24 mouse cellular contexts compared by ENCODE assay signal in the genomic region with DNA sequence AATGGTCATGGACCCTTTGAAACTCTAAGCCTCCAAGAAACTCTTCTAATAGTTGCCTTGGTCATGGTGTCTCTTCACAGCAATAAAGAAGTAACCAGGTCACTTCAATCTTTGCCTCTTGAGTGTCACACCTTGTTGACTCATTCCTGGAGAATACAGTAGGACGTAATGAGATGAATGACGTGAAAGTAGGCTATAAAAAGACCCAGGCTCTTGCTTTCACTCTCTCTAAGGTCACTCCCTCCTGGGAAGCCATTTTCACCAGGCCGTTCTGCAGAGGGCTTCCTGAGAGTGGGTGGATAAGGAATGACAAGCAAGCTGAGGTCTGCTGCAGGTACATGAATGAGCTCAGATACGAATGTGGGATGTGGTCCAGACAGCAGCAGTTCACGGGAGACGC. TPM values are rescaled to one million over a fixed set of nuclear protein-coding genes. Genes with fewer than 3 reads are reported as not detected.
DNase-seq lines count a peak whose midpoint lies in the region; ATAC-seq and TF ChIP-seq lines count a peak whose summit lies in the region.
"Had no signal": no experiment of that assay in that cellular context is flagged by ENCODE, and none has a peak within 500 bp of the region (broad histone marks: within the 10 kb centered on the region; RNA-seq: fewer than 3 reads in every experiment).

No protein-coding gene starts in this region.

- dilution Hi-C loops in CH12.LX (cut with MboI; ENCODE audit: extremely low pct_ligation_motif_present, extremely low pct_unique_long_range_greater_than_20kb, low sequenced_read_pairs), result no loop called here

- no peak for TF ChIP-seq EP300 in CH12.LX (IDR thresholded peaks at IDR 0.05; ENCODE audit: low read length)

- H3K4me3 ChIP-seq in kidney, adult 2 months (ENCODE audit: insufficient read depth, low read depth, low read length), result no peak overlapping the region
- no peak overlapping the region for H3K4me3 ChIP-seq in CH12.LX (replicated peaks in 1 of 3; ENCODE audit: low read depth in 2 of 3, low read length in 2 of 3, poor library complexity in 1 of 3)
- H3K4me3 ChIP-seq in intestine, embryonic 15.5 days (replicated peaks), result no peak overlapping the region
- H3K4me3 ChIP-seq in hindbrain, embryonic 16.5 days (ENCODE audit: low read length), result no peak overlapping the region
- H3K4me3 ChIP-seq: forebrain, embryonic 15.5 days had no signal

- intact Hi-C loops in left cerebral cortex, postnatal 36 days (cut with DNase I), result no loop called here

- DNase-seq in kidney, adult 2 months, result no peak
- no peak for DNase-seq in kidney, adult 11 months
- peak; percentile 29 for DNase-seq in CH12.LX (ENCODE audit: extremely low read depth)
- DNase-seq in ES-CJ7 (ENCODE audit: low read depth, low spot score), result peak; percentile 19
- no peak for DNase-seq in left cerebral cortex, postnatal 36 days (ENCODE audit: low spot score in 2 of 2)
- no peak for DNase-seq in cerebellum, adult 11-12 months
- DNase-seq: adrenal gland, adult 8-10 months; cerebellum, adult 9-11 months; gastrocnemius, postnatal 36 days; lung, adult 18-20 months; lung, postnatal 36 days; midbrain, embryonic 14.5 days had no signal

- TF ChIP-seq RAD21 in CH12.LX (IDR thresholded peaks at IDR 0.05; ENCODE audit: low read depth, low read length), result no peak

- ATAC-seq in intestine, embryonic 15.5 days, result peak; percentile 50; the same call in 1 of the 2 replicates
- ATAC-seq in hindbrain, embryonic 16.5 days, result no peak
- ATAC-seq: forebrain, embryonic 15.5 days had no signal

- peaks cover 28% of the 10 kb centered on the region for H3K4me1 ChIP-seq in kidney, adult 2 months (ENCODE audit: control insufficient read depth, insufficient read depth, low read length)
- H3K4me1 ChIP-seq in CH12.LX (ENCODE audit: control insufficient read depth in 1 of 2, insufficient read depth in 2 of 2), result peaks cover 3 to 8% of the 10 kb centered on the region in 2 experiments; a peak in 2 of 4 replicates
- peaks cover 13% of the 10 kb centered on the region for H3K4me1 ChIP-seq in intestine, embryonic 15.5 days (replicated peaks)
- no peaks in the 10 kb centered on the region for H3K4me1 ChIP-seq in hindbrain, embryonic 16.5 days (ENCODE audit: control insufficient read depth, insufficient read depth, low read depth, low read length)
- H3K4me1 ChIP-seq: forebrain, embryonic 15.5 days had no signal

- H3K9me3 ChIP-seq in CH12.LX (replicated peaks; ENCODE audit: low read length), result peaks cover 2% of the 10 kb centered on the region
- H3K9me3 ChIP-seq in intestine, embryonic 15.5 days, result no peaks in the 10 kb centered on the region
- H3K9me3 ChIP-seq in hindbrain, embryonic 16.5 days (ENCODE audit: control insufficient read depth, low read length), result no peaks in the 10 kb centered on the region
- H3K9me3 ChIP-seq: forebrain, embryonic 15.5 days had no signal

- H3K27ac ChIP-seq in kidney, adult 2 months (ENCODE audit: insufficient read depth, low read depth, low read length), result peak overlapping the region; percentile 62; the same call in 1 of the 2 replicates
- H3K27ac ChIP-seq in CH12.LX (ENCODE audit: insufficient read depth, low read depth), result no peak overlapping the region
- H3K27ac ChIP-seq in intestine, embryonic 15.5 days, result 0 out of 2 replicates have a peak overlapping the region, but pooled peaks have one; percentile 9
- H3K27ac ChIP-seq in hindbrain, embryonic 16.5 days (ENCODE audit: low read depth, low read length), result no peak overlapping the region
- H3K27ac ChIP-seq: forebrain, embryonic 15.5 days had no signal

- 49% methylated on average over 6 of the region's 6 CpGs for WGBS in kidney, adult 2 months
- WGBS in intestine, embryonic 15.5 days, result 56% methylated on average over 6 of the region's 6 CpGs
- WGBS in hindbrain, embryonic 16.5 days, result 82% methylated on average over 6 of the region's 6 CpGs

- no peak overlapping the region for H3K9ac ChIP-seq in CH12.LX (ENCODE audit: insufficient read depth, low read depth)
- no peak overlapping the region for H3K9ac ChIP-seq in intestine, embryonic 15.5 days
- H3K9ac ChIP-seq in hindbrain, embryonic 16.5 days (ENCODE audit: low read depth, low read length), result no peak overlapping the region
- H3K9ac ChIP-seq: forebrain, embryonic 15.5 days had no signal

- no peak for TF ChIP-seq CTCF in kidney, adult 2 months (conservative IDR thresholded peaks at IDR 0.05; ENCODE audit: insufficient read depth, insufficient read length, low read depth, low read length)
- TF ChIP-seq CTCF in CH12.LX (conservative IDR thresholded peaks at IDR 0.05 in 1 of 2, IDR thresholded peaks at IDR 0.05 in 1 of 2; ENCODE audit: low read depth in 2 of 2, low read length in 2 of 2), result no peak

- H3K79me2 ChIP-seq in CH12.LX (replicated peaks; ENCODE audit: control insufficient read depth, extremely low read depth, insufficient read depth, poor library complexity, severe bottlenecking), result no peaks in the 10 kb centered on the region

- no peaks in the 10 kb centered on the region for H3K36me3 ChIP-seq in kidney, adult 2 months (ENCODE audit: control insufficient read depth, insufficient read depth, low read length)
- H3K36me3 ChIP-seq in CH12.LX (replicated peaks in 1 of 2; ENCODE audit: control insufficient read depth in 1 of 2, insufficient read depth in 1 of 2, low read length in 1 of 2), result no peaks in the 10 kb centered on the region
- H3K36me3 ChIP-seq in intestine, embryonic 15.5 days, result peaks cover 3% of the 10 kb centered on the region; the same call in 1 of the 2 replicates
- H3K36me3 ChIP-seq in hindbrain, embryonic 16.5 days (ENCODE audit: control insufficient read depth, insufficient read depth, low read length), result 0 out of 2 replicates have a peak, but pooled peaks cover 2% of the 10 kb centered on the region
- H3K36me3 ChIP-seq: forebrain, embryonic 15.5 days had no signal

- peak overlapping the region; percentile 49; the same call in 1 of the 2 replicates for H3K4me2 ChIP-seq in CH12.LX (ENCODE audit: insufficient read depth, low read depth, poor library complexity, severe bottlenecking)
- no peak overlapping the region for H3K4me2 ChIP-seq in intestine, embryonic 15.5 days (replicated peaks)
- no peak overlapping the region for H3K4me2 ChIP-seq in hindbrain, embryonic 16.5 days (ENCODE audit: low read length)
- H3K4me2 ChIP-seq: forebrain, embryonic 15.5 days; liver, embryonic 11.5 days had no signal

- TF ChIP-seq POLR2A in kidney, adult 2 months (IDR thresholded peaks at IDR 0.05; ENCODE audit: low read depth, low read length), result no peak
- no peak for TF ChIP-seq POLR2A in CH12.LX (IDR thresholded peaks at IDR 0.05; ENCODE audit: low read depth, low read length)

- H3K27me3 ChIP-seq in kidney, adult 2 months (replicated peaks; ENCODE audit: control insufficient read depth, insufficient read depth, low read length), result no peaks in the 10 kb centered on the region
- H3K27me3 ChIP-seq in CH12.LX (replicated peaks), result no peaks in the 10 kb centered on the region
- no peaks in the 10 kb centered on the region for H3K27me3 ChIP-seq in intestine, embryonic 15.5 days (replicated peaks)
- no peaks in the 10 kb centered on the region for H3K27me3 ChIP-seq in hindbrain, embryonic 16.5 days (replicated peaks; ENCODE audit: control insufficient read depth, insufficient read depth, low read length)
- H3K27me3 ChIP-seq: forebrain, embryonic 15.5 days had no signal

- in situ Hi-C loops in CH12.LX (cut with MboI; ENCODE audit: low pct_ligation_motif_present, low pct_unique_long_range_greater_than_20kb, low sequenced_read_pairs), result no loop called here

TF ChIP-seq in CH12.LX, 34 proteins besides CTCF, POLR2A, EP300 and RAD21 (continues in another document):
- TF ChIP-seq RCOR1 (conservative IDR thresholded peaks at IDR 0.05; ENCODE audit: low read depth, low read length) (no peak), HCFC1 (IDR thresholded peaks at IDR 0.05; ENCODE audit: low read depth, low read length) (no peak), TCF12 (IDR thresholded peaks at IDR 0.05; ENCODE audit: low read depth, low read length) (no peak), E2F4 (IDR thresholded peaks at IDR 0.05; ENCODE audit: insufficient replicate concordance, low read depth, low read length) (no peak), JUND (conservative IDR thresholded peaks at IDR 0.05; ENCODE audit: low read depth, low read length) (peak; percentile 68; the same call in 1 of the 2 replicates), MAZ (IDR thresholded peaks at IDR 0.05; ENCODE audit: low read depth, low read length) (no peak), UBTF (IDR thresholded peaks at IDR 0.05; ENCODE audit: low read depth, low read length) (no peak), MEF2A (IDR thresholded peaks at IDR 0.05; ENCODE audit: borderline replicate concordance, low read depth, low read length) (peak; percentile 89), ZMIZ1 (IDR thresholded peaks at IDR 0.05; ENCODE audit: low read depth, low read length) (no peak), PAX5 (IDR thresholded peaks at IDR 0.05; ENCODE audit: low read length) (no peak), SMC3 (IDR thresholded peaks at IDR 0.05; ENCODE audit: low read depth, low read length) (no peak), NELFE (IDR thresholded peaks at IDR 0.05; ENCODE audit: low read depth, low read length) (no peak), USF2 (conservative IDR thresholded peaks at IDR 0.05; ENCODE audit: low read depth, low read length) (no peak), ETS1 (conservative IDR thresholded peaks at IDR 0.05; ENCODE audit: low read depth, low read length) (no peak), JUN (IDR thresholded peaks at IDR 0.05; ENCODE audit: insufficient read depth, low read depth, low read length) (peak; percentile 67), ELF1 (IDR thresholded peaks at IDR 0.05; ENCODE audit: low read depth, low read length) (no peak), CHD1 (IDR thresholded peaks at IDR 0.05; ENCODE audit: low read depth, low read length) (no peak), MAX (IDR thresholded peaks at IDR 0.05; ENCODE audit: low read length) (no peak)

RNA-seq across cellular contexts. Expression of gene Prss48, which starts 9.1 kb away (rescaled TPM):
- not detected in 2 replicates for polyA plus RNA-seq in kidney, adult 2 months (2012; rRNA removed)
- total RNA-seq in CH12.LX (2012; rRNA removed), result not detected in 2 replicates
- total RNA-seq in CH12.LX (2014; rRNA removed), result not detected in 2 replicates
- not detected in 2 replicates for polyA plus RNA-seq in CH12.LX (2012; ENCODE audit: insufficient read length, low read depth)
- 0.15 and 0.47 TPM in 2 replicates for polyA plus RNA-seq in intestine, embryonic 15.5 days (2015; fragmentation: Nextera tagmentation; extraction: Ambion mirVana)
- not detected for total RNA-seq in left cerebral cortex, postnatal 36 days (2021)
- polyA plus RNA-seq in hindbrain, embryonic 16.5 days (2015; fragmentation: Nextera tagmentation; extraction: Ambion mirVana), result not detected in 2 replicates
- total RNA-seq: adrenal gland, adult 8-10 months; common myeloid progenitor, adult 5-6 weeks; gastrocnemius, postnatal 36 days; heart, adult 8-10 months; layer of hippocampus, adult 18-20 months; layer of hippocampus, postnatal 25 days; megakaryocyte-erythroid progenitor cell, adult 5-6 weeks had no signal
- polyA plus RNA-seq: forebrain, embryonic 15.5 days; heart, embryonic 16.5 days; midbrain, embryonic 14.5 days; neural tube, embryonic 11.5 days; urinary bladder, adult 2 months had no signal

RNA-seq across cellular contexts. Expression of gene Sh3d19, which starts 40.5 kb away (rescaled TPM):
- 44.2 and 60.5 TPM in 2 replicates for polyA plus RNA-seq in kidney, adult 2 months (2012; rRNA removed)
- 0.63 and 0.76 TPM in 2 replicates for total RNA-seq in CH12.LX (2012; rRNA removed)
- 0.16 TPM in 2 replicates for total RNA-seq in CH12.LX (2014; rRNA removed)
- 0.33 and 0.42 TPM in 2 replicates for polyA plus RNA-seq in CH12.LX (2012; ENCODE audit: insufficient read length, low read depth)
- polyA plus RNA-seq in intestine, embryonic 15.5 days (2015; fragmentation: Nextera tagmentation; extraction: Ambion mirVana), result 41.6 and 43.6 TPM in 2 replicates
- total RNA-seq in left cerebral cortex, postnatal 36 days (2021), result 10 to 100 TPM; 17.1 to 17.3 TPM
- polyA plus RNA-seq in hindbrain, embryonic 16.5 days (2015; fragmentation: Nextera tagmentation; extraction: Ambion mirVana), result 14.0 and 15.5 TPM in 2 replicates

Comparison
In these comparisons a context has a peak if more than half of its experiments do, and no peak if none do; other contexts are left out.
1. DNase-seq: peak in CH12.LX (single experiment) and ES-CJ7 (single experiment); none in kidney, adult 2 months (single experiment), kidney, adult 11 months (single experiment), left cerebral cortex, postnatal 36 days (0 of 2) and cerebellum, adult 11-12 months (single experiment).
2. H3K27ac ChIP-seq: peak in kidney, adult 2 months (single experiment) and intestine, embryonic 15.5 days (single experiment); none in CH12.LX (single experiment) and hindbrain, embryonic 16.5 days (single experiment).
3. RNA of gene Sh3d19, which starts 40.5 kb away (polyA plus RNA-seq): 44.2 to 60.5 TPM in kidney, adult 2 months, 41.6 to 43.6 TPM in intestine, embryonic 15.5 days and 14.0 to 15.5 TPM in hindbrain, embryonic 16.5 days; 0.33 to 0.42 TPM in CH12.LX; every median in the first group is over 10 times any median in the second.